13 mouse cellular contexts compared by ENCODE assay signal in genomic region chr19:51740071-51740470, GRCm38 (mm10).
"Had no signal": no experiment of that assay in that cellular context is flagged by ENCODE, and none has a peak within 500 bp of the region (broad histone marks: within the 10 kb centered on the region; RNA-seq: fewer than 3 reads in every experiment).

No protein-coding gene starts in this region.

- H3K4me2 ChIP-seq: liver, embryonic 11.5 days; liver, embryonic 15.5 days; midbrain, embryonic 12.5 days had no signal

- H3K36me3 ChIP-seq: limb, embryonic 10.5 days; liver, embryonic 15.5 days; midbrain, embryonic 12.5 days had no signal

- DNase-seq: kidney, adult 11 months; kidney, adult 9 months; kidney, postnatal 14 days; lung, adult 2 months; lung, postnatal 36 days; thymus, postnatal 25 days had no signal

- H3K27me3 ChIP-seq: liver, embryonic 15.5 days; midbrain, embryonic 12.5 days had no signal

- H3K4me3 ChIP-seq: left cerebral cortex, adult 2 months; limb, embryonic 10.5 days; liver, embryonic 15.5 days; midbrain, embryonic 12.5 days had no signal

- ATAC-seq: lung, postnatal 0 days had no signal

- H3K9me3 ChIP-seq: limb, embryonic 10.5 days; liver, embryonic 15.5 days; midbrain, embryonic 12.5 days had no signal

- H3K4me1 ChIP-seq: limb, embryonic 10.5 days; liver, embryonic 15.5 days; midbrain, embryonic 12.5 days had no signal

- H3K27ac ChIP-seq: left cerebral cortex, adult 2 months; limb, embryonic 10.5 days; liver, embryonic 15.5 days; midbrain, embryonic 12.5 days; stomach, postnatal 0 days had no signal

- H3K9ac ChIP-seq: liver, embryonic 15.5 days; midbrain, embryonic 12.5 days had no signal
